Mouse (Mus musculus) liver, embryonic 14.5 days (tissue): ENCODE results near the gene Arrdc1. TPM values are rescaled to one million over a fixed set of nuclear protein-coding genes. Genes with fewer than 3 reads are reported as not detected.

Source experiments
- ATAC-seq: fragments of 200-750 bp; cut with Nextera tagmentation; 2 replicates; pipeline ENCODE4 v1.8.0; 2017; ENCODE audit warnings: moderate number of reproducible peaks, mild to moderate bottlenecking, moderate library complexity; ENCODE audit not compliant: insufficient read depth
- DNase-seq, 3 experiments: peaks; one replicate each; pipeline ENCODE4 v3.0.0-alpha.2; 2012 to 2013; ENCODE audit warnings: low read depth in 3 of 3, low spot score in 3 of 3
- H3K27ac ChIP-seq: fragments of 300-500 bp; sonication (generic); 2 replicates; pipeline ENCODE4 v1.5.1; 2014; ENCODE audit warnings: moderate library complexity, mild to moderate bottlenecking, control low read depth, inconsistent platforms
- H3K27me3 ChIP-seq: fragments of 300-500 bp; sonication (generic); 2 replicates; pipeline ENCODE4 v1.6.1; 2014; ENCODE audit warnings: mild to moderate bottlenecking, low read length, moderate library complexity; ENCODE audit not compliant: control insufficient read depth, insufficient read depth
- H3K36me3 ChIP-seq: fragments of 300-500 bp; sonication (generic); replicated peaks from 2 replicates; pipeline ENCODE4 v1.6.1; 2014; ENCODE audit warnings: low read depth; ENCODE audit not compliant: control insufficient read depth, insufficient read depth
- H3K4me1 ChIP-seq, 2 experiments: fragments of 200-500 bp in 1 of 2; fragments of 300-500 bp in 1 of 2; sonication (generic) in 1 of 2; replicated peaks; 2 replicates each; pipeline ENCODE4 v1.6.1; 2012 to 2014; ENCODE audit warnings: antibody characterized with exemption in 1 of 2, inconsistent platforms in 1 of 2, low read length in 1 of 2; ENCODE audit not compliant: control insufficient read depth in 2 of 2, insufficient read depth in 2 of 2
- H3K4me2 ChIP-seq: fragments of 300-500 bp; sonication (generic); 2 replicates; pipeline ENCODE4 v1.6.1; 2014; ENCODE audit warnings: low read depth, mild to moderate bottlenecking, control low read depth, moderate library complexity
- H3K4me3 ChIP-seq, 2 experiments: fragments of 200-500 bp in 1 of 2; fragments of 300-500 bp in 1 of 2; sonication (generic) in 1 of 2; 2 replicates each; pipeline ENCODE4 v1.5.1; 2012 to 2014; ENCODE audit warnings: low read depth in 2 of 2, low read length in 2 of 2, mild to moderate bottlenecking in 2 of 2, control low read depth in 1 of 2, inconsistent platforms in 1 of 2, moderate library complexity in 1 of 2; ENCODE audit not compliant: insufficient read depth in 1 of 2
- H3K9ac ChIP-seq: fragments of 300-500 bp; sonication (generic); replicated peaks from 2 replicates; pipeline ENCODE4 v1.6.1; 2014; ENCODE audit warnings: mild to moderate bottlenecking, control low read depth, moderate library complexity
- H3K9me3 ChIP-seq: fragments of 300-500 bp; sonication (generic); 2 replicates; pipeline ENCODE4 v1.6.1; 2016; ENCODE audit warnings: low read length, mixed read lengths; ENCODE audit not compliant: control insufficient read depth
- CTCF ChIP-seq: IDR thresholded peaks from 2 replicates; pipeline ENCODE4 v1.5.1; 2016; ENCODE audit warnings: antibody characterized with exemption, low read depth, control low read depth
- EP300 ChIP-seq: IDR thresholded peaks from 2 replicates; pipeline ENCODE4 v1.6.1; 2016; ENCODE audit warnings: antibody characterized with exemption, low read depth
- WGBS: fragments of 180-500 bp; shearing (Covaris S2); extraction: QIAGEN DNeasy Blood & Tissue Kit; methylation state at CpG from one replicate; pipeline ENCODE4 v1.1.7; 2014; ENCODE audit not compliant: insufficient replicate concordance; 5-methylcytosine and 5-hydroxymethylcytosine counted together
- polyA plus RNA-seq, 2 experiments: library from polyadenylated mRNA; depleted of rRNA in 1 of 2; stranded (reverse) in 1 of 2; unstranded in 1 of 2; fragments of >200 nt; fragmentation: Nextera tagmentation in 1 of 2; extraction: Ambion mirVana in 1 of 2; gene quantifications; 2 replicates each; pipeline versions ENCODE4 v1.2.1 to v1.2.3; 2012 to 2014

Arrdc1 gene
- polyA plus RNA-seq, 2 experiments: 10.9 to 20.8 TPM

- TF ChIP-seq CTCF (no peak), EP300 (no peak)
- no peaks in the 10 kb centered on the region for H3K27me3 ChIP-seq
- H3K4me1 ChIP-seq: peaks cover 0 to 1% of the 10 kb centered on the region in 2 experiments; a peak in 1 of 4 replicates
- H3K4me3 ChIP-seq: no peak overlapping the region
- no peak overlapping the region for H3K9ac ChIP-seq
- H3K27ac ChIP-seq: no peak overlapping the region
- H3K9me3 ChIP-seq: no peaks in the 10 kb centered on the region
- no peak overlapping the region for H3K4me2 ChIP-seq
- DNase-seq (no peak), ATAC-seq (no peak)
- WGBS: 74% methylated on average over 5 of the region's 5 CpGs
- H3K36me3 ChIP-seq: no peaks in the 10 kb centered on the region
Measured at GRCm38 (mm10) chr2:24901055-24901454, 34.0 kb downstream of the Arrdc1 start.

- 86% methylated on average over 2 of the region's 2 CpGs for WGBS
- Histone ChIP-seq H3K4me1 (no peaks in the 10 kb centered on the region; a peak in 1 of 4 replicates), H3K9ac (no peak overlapping the region), H3K27ac (no peak overlapping the region), H3K4me3 (no peak overlapping the region), H3K4me2 (no peak overlapping the region), H3K9me3 (no peaks in the 10 kb centered on the region), H3K36me3 (no peaks in the 10 kb centered on the region), H3K27me3 (no peaks in the 10 kb centered on the region)
- TF ChIP-seq EP300 (no peak), CTCF (no peak)
- no peak for ATAC-seq
- no peak for DNase-seq
Measured at GRCm38 (mm10) chr2:24899292-24899691, 35.8 kb downstream of the Arrdc1 start.

GRCm38 (mm10) chr2:24896761-24897160 is 38.3 kb downstream of the Arrdc1 start:
- no peaks in the 10 kb centered on the region for H3K9me3 ChIP-seq
- 58% methylated on average over 4 of the region's 4 CpGs for WGBS
- H3K27ac ChIP-seq: no peak overlapping the region
- H3K4me1 ChIP-seq: peaks cover 2 to 5% of the 10 kb centered on the region in 2 experiments; a peak in 3 of 4 replicates
- H3K9ac ChIP-seq: no peak overlapping the region
- no peaks in the 10 kb centered on the region for H3K36me3 ChIP-seq
- no peak for TF ChIP-seq EP300
- H3K4me2 ChIP-seq: no peak overlapping the region
- H3K4me3 ChIP-seq: no peak overlapping the region
- H3K27me3 ChIP-seq: no peaks in the 10 kb centered on the region
- ATAC-seq (no peak), DNase-seq (no peak)

GRCm38 (mm10) chr2:24894211-24894610 is 40.8 kb downstream of the Arrdc1 start:
- TF ChIP-seq CTCF (no peak), EP300 (no peak)
- H3K27ac ChIP-seq: no peak overlapping the region
- no peak for DNase-seq
- H3K9me3 ChIP-seq: no peaks in the 10 kb centered on the region
- H3K27me3 ChIP-seq: no peaks in the 10 kb centered on the region
- H3K36me3 ChIP-seq: no peaks in the 10 kb centered on the region
- peaks cover 6 to 14% of the 10 kb centered on the region in 2 experiments; a peak in 3 of 4 replicates for H3K4me1 ChIP-seq
- no peak overlapping the region for H3K4me3 ChIP-seq
- 44% methylated on average over 1 of the region's 1 CpGs for WGBS
- no peak overlapping the region for H3K4me2 ChIP-seq
- no peak overlapping the region for H3K9ac ChIP-seq
- no peak for ATAC-seq

- Histone ChIP-seq H3K4me1 (peaks cover 6 to 14% of the 10 kb centered on the region in 2 experiments; a peak in 3 of 4 replicates), H3K4me2 (no peak overlapping the region), H3K27ac (no peak overlapping the region), H3K27me3 (no peaks in the 10 kb centered on the region), H3K4me3 (no peak overlapping the region), H3K9ac (no peak overlapping the region), H3K36me3 (no peaks in the 10 kb centered on the region), H3K9me3 (no peaks in the 10 kb centered on the region)
- DNase-seq (no peak), ATAC-seq (no peak)
- WGBS: 81% methylated on average over 5 of the region's 5 CpGs
- TF ChIP-seq CTCF: no peak
- no peak for TF ChIP-seq EP300
Measured at GRCm38 (mm10) chr2:24892318-24892717, 42.7 kb downstream of the Arrdc1 start.
